Mouse (Mus musculus) adrenal gland, postnatal 4 days (tissue): ENCODE data around the gene Zmat5. TPM values are rescaled to one million over a fixed set of nuclear protein-coding genes. Genes with fewer than 3 reads are reported as not detected.

Experiments used
- DNase-seq, 2 experiments: peaks; one replicate each; pipeline ENCODE4 v3.0.0; 2021 to 2022; ENCODE audit warnings: low spot score in 2 of 2, mixed read lengths in 2 of 2
- total RNA-seq, 2 experiments: library from RNA; stranded (reverse); gene quantifications; 2 replicates each; pipeline ENCODE4 v1.2.3; 2021

Gene Zmat5
- total RNA-seq, 2 experiments from 2014 or later = 45.4 to 45.7 TPM

- no peak for DNase-seq
These were observed 64.8 kb downstream of the Zmat5 start for GRCm38 (mm10) chr11:4769293-4769692.

- DNase-seq = no peak
These were observed 65.4 kb downstream of the Zmat5 start for GRCm38 (mm10) chr11:4769881-4770280.

GRCm38 (mm10) chr11:4771756-4772155, 67.3 kb downstream of the Zmat5 start:
- no peak for DNase-seq

GRCm38 (mm10) chr11:4772925-4773324, 68.4 kb downstream of the Zmat5 start:
- DNase-seq = peak; percentile 29 to 46

GRCm38 (mm10) chr11:4780927-4781326, 76.4 kb downstream of the Zmat5 start:
- no peak for DNase-seq

GRCm38 (mm10) chr11:4783116-4783515, 78.6 kb downstream of the Zmat5 start:
- DNase-seq = no peak

- DNase-seq = no peak
These were observed 80.2 kb downstream of the Zmat5 start for GRCm38 (mm10) chr11:4784629-4785142.

Other genes with a start within 250 kb of the Zmat5 start
- gene Mtmr3, start 109.8 kb upstream of the Zmat5 start, total RNA-seq = 10 to 100 TPM; 81.9 to 85.2 TPM
- gene Gm11032, start 84.6 kb upstream of the Zmat5 start, total RNA-seq = not detected
- 10 to 100 TPM; 37.9 to 40.1 TPM for gene Ascc2, start 66.9 kb upstream of the Zmat5 start, total RNA-seq
- gene Uqcr10, start 336 bp upstream of the Zmat5 start, total RNA-seq = 100 to 1,000 TPM; 558 to 634 TPM
- under 1 TPM; 0.20 to 0.50 TPM for gene Cabp7, start 42.1 kb downstream of the Zmat5 start, total RNA-seq
- 10 to 100 TPM; 85.2 to 90.4 TPM for gene Nf2, start 144.9 kb downstream of the Zmat5 start, total RNA-seq
- 10 to 100 TPM; 55.8 to 55.9 TPM for gene Nipsnap1, start 169.3 kb downstream of the Zmat5 start, total RNA-seq
- 10 to 100 TPM; 36.3 to 37.6 TPM for gene Thoc5, start 190.6 kb downstream of the Zmat5 start, total RNA-seq
- 1 to 10 TPM; 3.0 to 3.9 TPM for gene Nefh, start 243.4 kb downstream of the Zmat5 start, total RNA-seq